Mouse (Mus musculus): ENCODE measurements around the gene Pou5f1. TPM values are rescaled to one million over a fixed set of nuclear protein-coding genes. Genes with fewer than 3 reads are reported as not detected.
A peak's percentile ranks its signal among the peaks of the same experiment; 100 is the strongest.

Gene Pou5f1
- polyA plus RNA-seq, 1 experiment: 102 TPM

DNA sequence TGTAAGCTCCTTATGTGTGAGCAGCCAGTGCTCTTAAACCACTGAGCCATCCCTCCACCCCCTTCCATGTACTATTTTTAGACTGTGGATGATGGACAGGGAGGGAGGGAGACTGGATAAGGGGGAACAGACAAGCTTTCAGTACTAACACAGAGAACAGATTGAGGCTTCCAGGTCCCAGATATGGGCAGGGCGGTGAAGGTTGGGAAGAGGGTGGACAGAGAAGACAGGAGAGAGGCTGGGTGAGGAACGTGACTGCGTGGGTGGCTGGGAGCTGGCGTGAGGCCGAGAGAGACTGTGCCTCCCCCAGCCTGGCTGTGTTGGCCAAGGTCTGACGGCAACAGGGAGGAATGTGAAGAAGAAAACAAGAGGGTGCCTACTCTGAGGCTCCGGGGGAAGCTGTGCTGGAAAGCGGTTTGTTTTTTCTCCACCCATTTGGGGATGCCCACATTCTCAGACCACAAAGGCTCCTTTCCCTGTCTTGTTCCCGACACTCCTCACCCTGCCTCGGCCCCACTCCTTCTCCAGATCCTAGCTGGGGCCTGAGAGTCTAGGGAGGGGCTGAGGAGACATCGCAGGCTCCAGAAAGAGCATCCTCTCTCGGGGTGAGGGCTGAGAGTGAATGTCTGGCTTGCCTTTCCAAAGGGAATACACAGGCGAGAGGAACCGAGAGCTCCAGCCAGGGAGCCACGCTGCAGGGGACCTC lies 43.8 kb downstream of the Pou5f1 start:
- WGBS: 51% methylated on average over 15 of the region's 15 CpGs

DNA sequence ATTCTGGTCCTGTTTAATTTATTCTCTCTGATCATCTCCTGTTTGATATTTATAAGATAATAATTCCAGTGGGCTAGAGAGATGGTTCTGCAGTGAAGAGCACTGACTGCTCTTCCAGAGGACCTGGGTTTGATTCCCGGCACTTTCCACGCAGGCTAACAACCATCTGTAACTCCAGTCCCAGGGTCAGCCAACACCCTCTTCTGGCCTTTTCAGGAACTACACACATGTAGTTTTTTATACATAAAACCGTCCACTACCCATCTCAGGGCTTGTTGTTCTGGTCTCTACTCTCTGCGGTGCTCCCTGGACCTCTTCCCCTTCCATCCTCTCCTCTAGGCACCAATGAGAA lies 44.3 kb downstream of the Pou5f1 start:
- no peak overlapping the region for H3K4me3 ChIP-seq (replicated peaks; ENCODE audit: control insufficient read depth, low read depth, low read length)
- no peak overlapping the region for H3K27ac ChIP-seq (ENCODE audit: control insufficient read depth, insufficient read depth, low read depth, low read length, poor library complexity)
- TF ChIP-seq CTCF (IDR thresholded peaks at IDR 0.05; ENCODE audit: control insufficient read depth, insufficient read depth, low read length): no peak
- no peak for TF ChIP-seq POLR2A (IDR thresholded peaks at IDR 0.05; ENCODE audit: borderline replicate concordance, control insufficient read depth, low read depth, low read length)
- H3K4me1 ChIP-seq (ENCODE audit: control insufficient read depth, insufficient read depth, low read length): no peaks in the 10 kb centered on the region
- 81% methylated on average over 4 of the region's 4 CpGs for WGBS

More for the DNA sequence above, 43.8 kb downstream of the Pou5f1 start:
- Histone ChIP-seq H3K27ac (ENCODE audit: control insufficient read depth, insufficient read depth, low read depth, low read length, poor library complexity) (no peak overlapping the region), H3K4me1 (ENCODE audit: control insufficient read depth, insufficient read depth, low read length) (no peaks in the 10 kb centered on the region), H3K4me3 (replicated peaks; ENCODE audit: control insufficient read depth, low read depth, low read length) (no peak overlapping the region)
- no peak for TF ChIP-seq CTCF (IDR thresholded peaks at IDR 0.05; ENCODE audit: control insufficient read depth, insufficient read depth, low read length)
- TF ChIP-seq POLR2A (IDR thresholded peaks at IDR 0.05; ENCODE audit: borderline replicate concordance, control insufficient read depth, low read depth, low read length): no peak

DNA sequence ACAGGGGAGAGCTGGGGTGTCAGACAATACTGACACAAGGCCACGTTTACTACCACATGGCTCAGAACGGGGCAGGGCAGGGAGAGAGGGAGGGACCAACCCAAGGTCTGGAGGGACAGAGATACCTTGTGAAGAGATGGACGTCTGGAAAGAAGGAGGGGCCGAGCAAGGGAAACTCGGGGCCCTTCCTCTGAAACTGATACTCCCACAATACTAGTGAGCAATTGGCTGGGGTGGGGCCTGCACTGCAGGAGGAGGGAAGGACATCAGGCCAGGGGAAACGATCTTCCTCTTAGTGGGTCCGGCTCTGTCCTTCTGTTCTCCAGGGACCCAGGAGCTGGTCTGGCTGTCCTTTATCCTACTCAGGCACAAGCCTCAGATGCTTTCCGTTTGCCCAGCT lies 45.1 kb downstream of the Pou5f1 start:
- TF ChIP-seq POLR2A (IDR thresholded peaks at IDR 0.05; ENCODE audit: borderline replicate concordance, control insufficient read depth, low read depth, low read length) (no peak), CTCF (IDR thresholded peaks at IDR 0.05; ENCODE audit: control insufficient read depth, insufficient read depth, low read length) (no peak)
- H3K4me1 ChIP-seq (ENCODE audit: control insufficient read depth, insufficient read depth, low read length): no peaks in the 10 kb centered on the region
- H3K27ac ChIP-seq (ENCODE audit: control insufficient read depth, insufficient read depth, low read depth, low read length, poor library complexity): no peak overlapping the region
- WGBS: 55% methylated on average over 8 of the region's 8 CpGs
- no peak overlapping the region for H3K4me3 ChIP-seq (replicated peaks; ENCODE audit: control insufficient read depth, low read depth, low read length)

DNA sequence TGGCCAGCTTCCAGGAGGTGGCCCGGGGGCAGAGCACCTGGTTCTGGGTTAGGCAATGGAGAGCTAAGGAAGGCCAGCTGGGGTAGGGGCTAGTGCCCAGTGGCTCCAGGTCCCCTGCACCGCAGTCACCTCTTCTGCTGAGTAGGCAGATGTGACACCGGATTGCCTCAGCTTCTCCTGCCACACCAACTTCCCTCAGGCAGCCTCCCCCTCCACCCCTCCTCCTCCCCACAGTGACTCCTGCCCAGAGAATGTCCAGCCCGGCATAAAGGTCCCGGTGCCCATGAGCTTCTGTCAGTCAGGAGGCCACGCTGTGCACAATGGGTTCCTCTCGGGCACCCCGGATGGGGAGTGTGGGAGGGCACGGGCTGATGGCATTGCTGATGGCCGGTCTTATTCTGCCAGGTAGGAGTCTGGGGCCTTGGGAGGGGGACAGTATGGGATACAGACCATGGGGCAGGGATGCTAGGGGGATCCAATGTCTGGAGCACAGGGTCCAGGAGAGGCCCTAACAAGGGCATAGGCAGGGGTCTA lies 46.1 kb downstream of the Pou5f1 start, which contains the start of gene Cdsn:
Cdsn (plus strand) TSS at position 248 of the 534 bp plus-strand sequence.
- H3K4me1 ChIP-seq (ENCODE audit: control insufficient read depth, insufficient read depth, low read length): no peaks in the 10 kb centered on the region
- no peak within 1 kb of the TSS for H3K4me3 ChIP-seq (replicated peaks; ENCODE audit: control insufficient read depth, low read depth, low read length)
- no peak for TF ChIP-seq CTCF (IDR thresholded peaks at IDR 0.05; ENCODE audit: control insufficient read depth, insufficient read depth, low read length)
- TF ChIP-seq POLR2A (IDR thresholded peaks at IDR 0.05; ENCODE audit: borderline replicate concordance, control insufficient read depth, low read depth, low read length): no peak
- WGBS: 82% methylated on average over 10 of the region's 10 CpGs
- H3K27ac ChIP-seq (ENCODE audit: control insufficient read depth, insufficient read depth, low read depth, low read length, poor library complexity): no peak within 1 kb of the TSS

DNA sequence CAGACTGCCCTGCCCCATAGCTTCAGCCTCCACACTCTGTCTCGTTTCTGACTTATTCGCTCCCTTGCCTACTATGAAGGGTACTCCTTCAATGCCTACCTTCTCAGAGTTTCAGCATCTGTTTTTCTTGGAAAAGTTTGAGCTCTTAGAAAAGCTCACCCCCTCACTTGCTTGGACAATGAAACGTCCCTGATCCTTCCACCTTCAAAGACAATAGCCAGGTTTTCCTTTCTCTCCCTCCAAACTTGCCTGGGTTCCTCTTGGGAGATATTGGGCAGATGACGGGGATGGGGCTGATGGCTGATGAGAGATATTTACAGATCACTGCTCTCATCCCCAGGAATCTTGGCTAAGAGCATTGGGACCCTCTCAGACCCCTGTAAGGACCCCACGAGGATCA lies 48.5 kb downstream of the Pou5f1 start:
- WGBS: 73% methylated on average over 5 of the region's 5 CpGs

DNA sequence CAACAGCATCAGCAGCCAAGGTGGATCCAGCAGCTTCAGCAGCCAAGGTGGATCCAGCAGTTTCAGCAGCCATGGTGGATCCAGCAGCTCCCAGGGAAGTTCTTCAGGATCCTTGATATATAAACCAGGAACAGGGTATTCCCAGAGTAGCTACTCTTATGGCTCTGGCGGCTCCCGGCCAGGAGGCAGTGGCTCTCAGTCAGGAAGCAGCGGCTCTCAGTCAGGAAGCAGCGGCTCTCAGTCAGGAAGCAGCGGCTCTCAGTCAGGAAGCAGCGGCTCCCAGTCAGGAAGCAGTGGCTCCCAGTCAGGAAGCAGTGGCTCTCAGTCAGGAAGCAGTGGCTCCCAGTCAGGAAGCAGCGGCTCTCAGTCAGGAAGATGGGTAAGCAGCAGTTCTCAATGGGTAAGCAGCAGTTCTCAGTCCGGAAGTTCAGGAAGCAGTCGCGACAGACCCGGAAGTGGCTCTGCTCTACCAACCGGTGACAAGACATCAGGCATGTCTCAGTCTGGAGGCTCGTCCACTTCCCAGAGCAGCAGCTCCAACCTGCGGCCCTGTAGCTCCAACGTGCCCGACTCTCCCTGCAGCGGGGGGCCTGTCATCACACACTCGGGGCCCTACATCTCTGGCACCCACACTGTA lies 49.1 kb downstream of the Pou5f1 start:
- no peak overlapping the region for H3K4me3 ChIP-seq (replicated peaks; ENCODE audit: control insufficient read depth, low read depth, low read length)
- no peaks in the 10 kb centered on the region for H3K4me1 ChIP-seq (ENCODE audit: control insufficient read depth, insufficient read depth, low read length)
- no peak overlapping the region for H3K27ac ChIP-seq (ENCODE audit: control insufficient read depth, insufficient read depth, low read depth, low read length, poor library complexity)
- WGBS: 82% methylated on average over 18 of the region's 18 CpGs
- no peak for TF ChIP-seq POLR2A (IDR thresholded peaks at IDR 0.05; ENCODE audit: borderline replicate concordance, control insufficient read depth, low read depth, low read length)
- TF ChIP-seq CTCF (IDR thresholded peaks at IDR 0.05; ENCODE audit: control insufficient read depth, insufficient read depth, low read length): no peak

More for the DNA sequence above, 48.5 kb downstream of the Pou5f1 start:
- Histone ChIP-seq H3K27ac (ENCODE audit: control insufficient read depth, insufficient read depth, low read depth, low read length, poor library complexity) (no peak overlapping the region), H3K4me1 (ENCODE audit: control insufficient read depth, insufficient read depth, low read length) (no peaks in the 10 kb centered on the region), H3K4me3 (replicated peaks; ENCODE audit: control insufficient read depth, low read depth, low read length) (no peak overlapping the region)
- TF ChIP-seq CTCF (IDR thresholded peaks at IDR 0.05; ENCODE audit: control insufficient read depth, insufficient read depth, low read length) (no peak), POLR2A (IDR thresholded peaks at IDR 0.05; ENCODE audit: borderline replicate concordance, control insufficient read depth, low read depth, low read length) (no peak)

DNA sequence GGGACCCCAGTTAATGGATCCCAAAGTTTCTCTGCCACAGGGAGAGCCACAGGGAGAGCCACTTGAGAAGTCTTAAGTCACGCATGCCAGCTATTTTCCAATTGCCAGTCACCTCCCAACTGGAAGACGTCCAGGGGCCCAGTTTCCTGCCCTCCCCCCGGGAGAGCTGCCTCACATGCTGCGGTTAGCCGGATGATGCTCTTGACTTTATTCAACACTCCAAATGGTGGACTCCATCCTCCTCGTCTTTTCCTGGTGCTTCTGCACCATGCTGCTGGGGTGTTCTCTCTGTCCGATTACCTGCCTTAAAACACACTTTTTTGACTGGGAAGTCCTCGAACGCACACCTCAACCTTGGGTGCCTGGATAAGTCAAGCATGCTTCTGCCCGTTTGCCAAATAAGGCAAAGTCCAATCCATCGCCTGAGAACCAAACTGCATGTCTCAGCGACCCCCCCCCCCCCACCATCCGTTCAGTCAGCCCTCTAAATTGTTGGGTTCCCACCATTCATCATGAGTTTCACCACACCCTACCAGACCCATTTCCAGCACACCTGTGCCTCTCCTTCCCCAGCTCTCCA lies 50.5 kb downstream of the Pou5f1 start:
- 85% methylated on average over 13 of the region's 13 CpGs for WGBS
- TF ChIP-seq CTCF (IDR thresholded peaks at IDR 0.05; ENCODE audit: control insufficient read depth, insufficient read depth, low read length) (no peak), POLR2A (IDR thresholded peaks at IDR 0.05; ENCODE audit: borderline replicate concordance, control insufficient read depth, low read depth, low read length) (no peak)
- no peak overlapping the region for H3K27ac ChIP-seq (ENCODE audit: control insufficient read depth, insufficient read depth, low read depth, low read length, poor library complexity)
- H3K4me1 ChIP-seq (ENCODE audit: control insufficient read depth, insufficient read depth, low read length): no peaks in the 10 kb centered on the region
- no peak overlapping the region for H3K4me3 ChIP-seq (replicated peaks; ENCODE audit: control insufficient read depth, low read depth, low read length)

DNA sequence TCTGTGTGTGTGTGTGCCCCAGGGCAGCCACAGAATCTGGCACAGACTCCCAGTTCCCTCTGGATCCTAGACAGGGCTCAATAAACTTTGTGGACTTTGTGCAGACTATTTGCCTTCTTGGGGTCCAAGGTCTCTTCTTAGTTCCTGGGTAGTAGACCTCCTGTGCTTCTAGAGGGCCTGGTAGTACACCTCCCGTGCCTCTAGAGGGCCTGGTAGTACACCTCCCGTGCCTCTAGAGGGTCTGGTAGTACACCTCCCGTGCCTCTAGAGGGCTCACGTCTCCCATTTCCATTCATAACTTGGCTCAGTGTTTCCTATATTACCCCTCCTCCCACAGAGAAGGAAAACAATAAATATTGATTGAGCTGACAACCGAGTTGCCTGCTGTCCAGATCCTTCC lies 51.0 kb downstream of the Pou5f1 start:
- WGBS: 21% methylated on average over 5 of the region's 5 CpGs
- Histone ChIP-seq H3K4me1 (ENCODE audit: control insufficient read depth, insufficient read depth, low read length) (no peaks in the 10 kb centered on the region), H3K27ac (ENCODE audit: control insufficient read depth, insufficient read depth, low read depth, low read length, poor library complexity) (no peak overlapping the region), H3K4me3 (replicated peaks; ENCODE audit: control insufficient read depth, low read depth, low read length) (no peak overlapping the region)
- peak; percentile 67 for TF ChIP-seq CTCF (IDR thresholded peaks at IDR 0.05; ENCODE audit: control insufficient read depth, insufficient read depth, low read length)
- TF ChIP-seq POLR2A (IDR thresholded peaks at IDR 0.05; ENCODE audit: borderline replicate concordance, control insufficient read depth, low read depth, low read length): no peak

Measured in bone marrow, adult 2 months (tissue).